Mouse (Mus musculus) monocyte, adult 59 days (primary cell): ENCODE data around the gene Rgr. TPM values are rescaled to one million over a fixed set of nuclear protein-coding genes. Genes with fewer than 3 reads are reported as not detected.

Experiments used
- total RNA-seq, 2 experiments: library from RNA; stranded (reverse); gene quantifications; one replicate each; pipeline ENCODE4 v1.2.4; 2023

The Rgr gene
- total RNA-seq, result not detected

GRCm38 (mm10) chr14:37048914-37049410 lies at the start of gene Rgr:
TSS of gene Rgr (minus strand) at chr14:37048964.

DNA sequence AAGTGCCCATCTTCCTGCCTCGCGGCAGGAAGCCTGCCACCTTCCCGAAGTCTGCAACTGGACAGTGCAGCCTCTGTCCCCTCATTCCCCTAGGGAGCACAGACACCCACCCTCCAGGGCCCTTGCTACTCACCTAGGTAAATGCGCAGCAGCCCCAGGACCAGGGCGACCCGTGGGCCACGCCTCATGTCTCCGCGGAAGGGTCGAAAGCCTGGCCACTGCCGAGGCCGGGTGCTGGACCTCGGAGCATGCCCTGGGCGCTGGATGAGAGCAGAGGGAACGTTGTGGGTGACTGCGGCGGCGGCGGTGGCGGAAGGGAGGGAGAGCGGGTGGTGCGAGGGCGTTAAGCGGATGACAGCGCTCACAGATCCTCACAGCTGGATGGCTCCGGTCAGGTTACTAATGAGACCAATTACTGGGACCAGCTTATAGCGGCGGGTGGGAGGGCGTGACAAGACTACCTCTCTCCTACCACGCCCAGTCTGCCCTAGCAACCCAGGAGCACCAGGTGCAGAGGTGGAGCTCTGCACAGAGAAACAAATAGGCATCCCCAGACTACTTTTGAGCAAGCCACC lies 49.3 kb upstream of the Rgr start, which contains the start of gene Cdhr1:
Gene Cdhr1 (minus strand): TSS at position 392 of the 575 bp plus-strand sequence.

DNA sequence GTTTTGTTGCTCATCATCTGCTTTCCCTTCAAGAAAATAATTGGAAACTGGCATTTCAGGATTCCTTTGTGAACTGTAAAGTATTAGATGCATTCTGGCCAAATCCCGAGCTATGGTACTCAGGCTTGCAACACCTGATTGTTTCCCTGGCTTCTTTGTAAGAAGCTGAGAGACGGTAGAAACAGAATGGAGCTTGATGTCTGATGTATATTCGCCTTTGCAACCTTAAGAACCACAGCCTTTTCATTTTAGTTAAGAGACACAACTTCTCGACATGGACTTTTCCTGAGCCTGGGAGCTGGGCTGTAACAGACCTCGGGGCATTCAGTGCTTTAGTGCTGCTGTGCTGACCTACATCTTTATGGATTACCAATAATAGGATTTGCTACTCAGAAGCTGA lies 18.9 kb upstream of the Rgr start, which contains the start of gene Lrit2:
Gene Lrit2 (plus strand): TSS at position 301 of the 400 bp plus-strand sequence.

Other genes with a start within 250 kb of the Rgr start
- gene Ccser2, start 80.2 kb downstream of the Rgr start, total RNA-seq, result 10 to 100 TPM; 12.6 to 12.8 TPM
- gene Lrit1, start 5.9 kb upstream of the Rgr start, total RNA-seq, result not detected
- gene Lrit2, start 19.0 kb upstream of the Rgr start, total RNA-seq, result not detected
- gene Cdhr1, start 49.4 kb upstream of the Rgr start, total RNA-seq, result under 1 TPM in 1 of 2 experiments, not detected in 1; 0.26 TPM
- 1 to 10 TPM in 1 of 2 experiments, not detected in 1; 1.3 TPM for gene 2610528A11Rik, start 65.1 kb upstream of the Rgr start, total RNA-seq
- gene Ghitm, start 86.3 kb upstream of the Rgr start, total RNA-seq, result 100 to 1,000 TPM; 165 to 169 TPM